Comparison of ENCODE assay signal across 22 mouse cellular contexts in the genomic region with DNA sequence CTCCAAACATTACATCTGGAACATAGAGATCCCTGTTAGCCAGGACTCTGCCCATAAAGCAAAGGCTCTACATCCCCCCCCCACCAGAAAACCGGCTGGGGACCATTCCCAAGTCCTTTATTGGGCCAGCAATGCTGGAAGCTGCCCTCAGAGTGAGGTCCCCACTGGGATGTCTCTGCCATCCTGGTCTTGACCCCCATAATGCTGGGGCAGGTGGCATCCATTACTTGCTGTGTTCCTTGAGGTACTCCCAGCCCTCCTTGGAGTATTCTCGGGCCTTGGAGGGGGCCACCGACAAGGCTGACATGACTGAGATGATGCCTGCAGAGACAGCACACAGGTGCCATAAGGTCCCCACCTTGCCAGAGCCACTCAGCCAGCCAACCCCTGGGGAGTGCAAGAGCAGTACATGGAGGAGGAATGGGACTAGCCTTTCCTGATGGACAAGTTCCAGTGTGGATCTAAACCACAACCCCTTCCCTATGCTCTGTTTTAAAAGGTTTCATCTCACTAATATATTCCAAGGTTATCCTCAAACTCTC. TPM values are rescaled to one million over a fixed set of nuclear protein-coding genes. Genes with fewer than 3 reads are reported as not detected.
A peak's percentile ranks its signal among the peaks of the same experiment; 100 is the strongest.
DNase-seq lines count a peak whose midpoint lies in the region; ATAC-seq and TF ChIP-seq lines count a peak whose summit lies in the region.
"Had no signal": no experiment of that assay in that cellular context is flagged by ENCODE, and none has a peak within 500 bp of the region (broad histone marks: within the 10 kb centered on the region; RNA-seq: fewer than 3 reads in every experiment).

No protein-coding gene starts in this region.

- no peak for TF ChIP-seq POLR2A in myocyte (IDR thresholded peaks at IDR 0.05; ENCODE audit: insufficient read length, low read depth)

- TF ChIP-seq EP300 in liver, postnatal 0 days (IDR thresholded peaks at IDR 0.05; ENCODE audit: low read depth) = no peak

- peaks cover 20% of the 10 kb centered on the region for H3K79me2 ChIP-seq in myocyte (ENCODE audit: control insufficient read depth, insufficient read depth)

- peak overlapping the region; percentile 88 for H3K4me2 ChIP-seq in liver, embryonic 12.5 days
- no peak overlapping the region for H3K4me2 ChIP-seq in liver, postnatal 0 days (ENCODE audit: low read depth, low read length)
- no peak overlapping the region for H3K4me2 ChIP-seq in neural tube, embryonic 13.5 days
- H3K4me2 ChIP-seq in neural tube, embryonic 15.5 days = no peak overlapping the region
- peak overlapping the region; percentile 93 for H3K4me2 ChIP-seq in myocyte (ENCODE audit: low read depth)

- H3ac ChIP-seq in myocyte (ENCODE audit: control insufficient read depth, insufficient read length) = no peak overlapping the region

- H3K9ac ChIP-seq in liver, embryonic 12.5 days = no peak overlapping the region
- H3K9ac ChIP-seq in liver, postnatal 0 days (replicated peaks) = no peak overlapping the region
- H3K9ac ChIP-seq in neural tube, embryonic 13.5 days = no peak overlapping the region
- H3K9ac ChIP-seq in neural tube, embryonic 15.5 days (replicated peaks) = no peak overlapping the region

- no peak overlapping the region for H3K4me3 ChIP-seq in liver, embryonic 12.5 days
- no peak overlapping the region for H3K4me3 ChIP-seq in liver, postnatal 0 days (ENCODE audit: low read depth, low read length)
- 0 out of 2 replicates have a peak overlapping the region, but pooled peaks have one; percentile 53 for H3K4me3 ChIP-seq in neural tube, embryonic 13.5 days
- no peak overlapping the region for H3K4me3 ChIP-seq in neural tube, embryonic 15.5 days (replicated peaks)
- H3K4me3 ChIP-seq in myocyte = no peak overlapping the region

- peaks cover 47% of the 10 kb centered on the region for H3K4me1 ChIP-seq in liver, embryonic 12.5 days
- peaks cover 29% of the 10 kb centered on the region for H3K4me1 ChIP-seq in liver, postnatal 0 days (ENCODE audit: insufficient read depth)
- peaks cover 34% of the 10 kb centered on the region for H3K4me1 ChIP-seq in neural tube, embryonic 13.5 days (replicated peaks)
- peaks cover 40% of the 10 kb centered on the region for H3K4me1 ChIP-seq in neural tube, embryonic 15.5 days

- peaks cover 58% of the 10 kb centered on the region for H3K36me3 ChIP-seq in liver, embryonic 12.5 days
- H3K36me3 ChIP-seq in liver, postnatal 0 days (replicated peaks; ENCODE audit: insufficient read depth, low read length) = peaks cover 49% of the 10 kb centered on the region
- peaks cover 52% of the 10 kb centered on the region for H3K36me3 ChIP-seq in neural tube, embryonic 13.5 days
- peaks cover 52% of the 10 kb centered on the region for H3K36me3 ChIP-seq in neural tube, embryonic 15.5 days
- H3K36me3 ChIP-seq in myocyte (ENCODE audit: control insufficient read depth, insufficient read depth) = peaks cover 34% of the 10 kb centered on the region

- H3K27me3 ChIP-seq in liver, embryonic 12.5 days (replicated peaks) = no peaks in the 10 kb centered on the region
- no peaks in the 10 kb centered on the region for H3K27me3 ChIP-seq in liver, postnatal 0 days (ENCODE audit: insufficient read depth, low read length)
- no peaks in the 10 kb centered on the region for H3K27me3 ChIP-seq in neural tube, embryonic 13.5 days
- H3K27me3 ChIP-seq in neural tube, embryonic 15.5 days (replicated peaks) = no peaks in the 10 kb centered on the region
- H3K27me3 ChIP-seq in myocyte (ENCODE audit: control insufficient read depth, insufficient read depth, insufficient read length) = no peaks in the 10 kb centered on the region
- H3K27me3 ChIP-seq: CH12.LX; embryonic facial prominence, embryonic 13.5 days; heart, embryonic 15.5 days; hindbrain, embryonic 12.5 days; midbrain, embryonic 13.5 days had no signal

- DNase-seq in heart, adult 11 months = peak; percentile 92
- no peak for DNase-seq in heart, adult 8-10 months (ENCODE audit: low spot score)
- no peak for DNase-seq in liver, postnatal 0 days
- DNase-seq: adrenal gland, postnatal 36 days; cerebellum, adult 8-10 months; gastrocnemius, postnatal 25 days; kidney, adult 9 months; kidney, postnatal 25 days; lung, postnatal 4 days; right cerebral cortex, adult 18-20 months; thymus, postnatal 14 days had no signal

- ATAC-seq in liver, embryonic 12.5 days = no peak
- no peak for ATAC-seq in liver, postnatal 0 days
- no peak for ATAC-seq in neural tube, embryonic 13.5 days (ENCODE audit: low read depth)
- ATAC-seq in neural tube, embryonic 15.5 days (ENCODE audit: low FRiP score) = no peak
- ATAC-seq in megakaryocyte progenitor cell, adult 5-6 weeks (replicated peaks; ENCODE audit: poor library complexity) = no peak
- ATAC-seq: forebrain, embryonic 14.5 days; midbrain, embryonic 13.5 days had no signal

- 82% methylated on average over 3 of the region's 3 CpGs for WGBS in liver, embryonic 12.5 days (ENCODE audit: insufficient replicate concordance)
- WGBS in liver, postnatal 0 days (ENCODE audit: insufficient replicate concordance) = 62% methylated on average over 3 of the region's 3 CpGs
- WGBS in neural tube, embryonic 13.5 days = 69% methylated on average over 3 of the region's 3 CpGs
- 72% methylated on average over 3 of the region's 3 CpGs for WGBS in neural tube, embryonic 15.5 days

- H3K27ac ChIP-seq in liver, embryonic 12.5 days = 0 out of 2 replicates have a peak overlapping the region, but pooled peaks have one; percentile 3
- H3K27ac ChIP-seq in liver, postnatal 0 days (ENCODE audit: low read depth) = no peak overlapping the region
- no peak overlapping the region for H3K27ac ChIP-seq in neural tube, embryonic 13.5 days (replicated peaks)
- H3K27ac ChIP-seq in neural tube, embryonic 15.5 days (replicated peaks) = no peak overlapping the region
- H3K27ac ChIP-seq: embryonic facial prominence, embryonic 13.5 days; hindbrain, embryonic 12.5 days; midbrain, embryonic 13.5 days had no signal

- no peaks in the 10 kb centered on the region for H3K9me3 ChIP-seq in liver, embryonic 12.5 days (replicated peaks)
- no peaks in the 10 kb centered on the region for H3K9me3 ChIP-seq in liver, postnatal 0 days (ENCODE audit: low read length)
- no peaks in the 10 kb centered on the region for H3K9me3 ChIP-seq in neural tube, embryonic 13.5 days
- H3K9me3 ChIP-seq in neural tube, embryonic 15.5 days (replicated peaks) = no peaks in the 10 kb centered on the region
- H3K9me3 ChIP-seq: embryonic facial prominence, embryonic 13.5 days; heart, embryonic 15.5 days; hindbrain, embryonic 12.5 days; midbrain, embryonic 13.5 days had no signal

- no peak for TF ChIP-seq CTCF in liver, postnatal 0 days (IDR thresholded peaks at IDR 0.05; ENCODE audit: low read depth)

RNA-seq across cellular contexts. Expression of a gene that starts 2.0 kb away (rescaled TPM):
- total RNA-seq in heart, adult 8-10 months (2022) = 100 to 1,000 TPM; 313 to 386 (median 356) TPM
- polyA plus RNA-seq in liver, embryonic 12.5 days (2016; fragmentation: Nextera tagmentation; extraction: Ambion mirVana) = 176 and 179 TPM in 2 replicates
- polyA plus RNA-seq in liver, postnatal 0 days (2015; fragmentation: Nextera tagmentation; extraction: Ambion mirVana) = 259 and 260 TPM in 2 replicates
- polyA plus RNA-seq in neural tube, embryonic 13.5 days (2015; fragmentation: Nextera tagmentation; extraction: Ambion mirVana) = 179 and 214 TPM in 2 replicates
- 205 and 212 TPM in 2 replicates for polyA plus RNA-seq in neural tube, embryonic 15.5 days (2015; fragmentation: Nextera tagmentation; extraction: Ambion mirVana)
- 587 TPM for polyA plus RNA-seq in myocyte (2012; fragmentation: generic; extraction: Trizol)
- 93.3 and 94.0 TPM in 2 replicates for total RNA-seq in megakaryocyte progenitor cell, adult 5-6 weeks (2015)
- 93.3 and 99.4 TPM in 2 replicates for total RNA-seq in megakaryocyte progenitor cell, adult 5-6 weeks (2017)

RNA-seq across cellular contexts. Expression of a gene that starts 5.6 kb away (rescaled TPM):
- 100 to 1,000 TPM; 697 to 769 (median 735) TPM for total RNA-seq in heart, adult 8-10 months (2022)
- polyA plus RNA-seq in liver, embryonic 12.5 days (2016; fragmentation: Nextera tagmentation; extraction: Ambion mirVana) = 1,562 and 1,574 TPM in 2 replicates
- polyA plus RNA-seq in liver, postnatal 0 days (2015; fragmentation: Nextera tagmentation; extraction: Ambion mirVana) = 1,436 and 1,479 TPM in 2 replicates
- 1,004 and 1,135 TPM in 2 replicates for polyA plus RNA-seq in neural tube, embryonic 13.5 days (2015; fragmentation: Nextera tagmentation; extraction: Ambion mirVana)
- 1,028 and 1,172 TPM in 2 replicates for polyA plus RNA-seq in neural tube, embryonic 15.5 days (2015; fragmentation: Nextera tagmentation; extraction: Ambion mirVana)
- polyA plus RNA-seq in myocyte (2012; fragmentation: generic; extraction: Trizol) = 3,746 TPM
- 1,504 and 1,580 TPM in 2 replicates for total RNA-seq in megakaryocyte progenitor cell, adult 5-6 weeks (2015)
- 2,239 and 2,669 TPM in 2 replicates for total RNA-seq in megakaryocyte progenitor cell, adult 5-6 weeks (2017)

RNA-seq across cellular contexts. Expression of a gene that starts 19.1 kb away (rescaled TPM):
- 100 to 1,000 TPM; 124 to 136 (median 125) TPM for total RNA-seq in heart, adult 8-10 months (2022)
- 61.7 and 65.4 TPM in 2 replicates for polyA plus RNA-seq in liver, embryonic 12.5 days (2016; fragmentation: Nextera tagmentation; extraction: Ambion mirVana)
- 29.8 and 31.9 TPM in 2 replicates for polyA plus RNA-seq in liver, postnatal 0 days (2015; fragmentation: Nextera tagmentation; extraction: Ambion mirVana)
- polyA plus RNA-seq in neural tube, embryonic 13.5 days (2015; fragmentation: Nextera tagmentation; extraction: Ambion mirVana) = 40.4 and 44.2 TPM in 2 replicates
- polyA plus RNA-seq in neural tube, embryonic 15.5 days (2015; fragmentation: Nextera tagmentation; extraction: Ambion mirVana) = 43.3 and 47.2 TPM in 2 replicates
- polyA plus RNA-seq in myocyte (2012; fragmentation: generic; extraction: Trizol) = 278 TPM
- 19.4 and 23.1 TPM in 2 replicates for total RNA-seq in megakaryocyte progenitor cell, adult 5-6 weeks (2015)
- total RNA-seq in megakaryocyte progenitor cell, adult 5-6 weeks (2017) = 68.8 and 83.6 TPM in 2 replicates

RNA-seq across cellular contexts. Expression of a gene that starts 20.4 kb away (rescaled TPM):
- total RNA-seq in heart, adult 8-10 months (2022) = under 1 TPM in 2 of 4 experiments, not detected in 2; 0.16 TPM
- 0.50 and 0.57 TPM in 2 replicates for polyA plus RNA-seq in liver, embryonic 12.5 days (2016; fragmentation: Nextera tagmentation; extraction: Ambion mirVana)
- 0.33 and 0.60 TPM in 2 replicates for polyA plus RNA-seq in liver, postnatal 0 days (2015; fragmentation: Nextera tagmentation; extraction: Ambion mirVana)
- 0.90 and 1.7 TPM in 2 replicates for polyA plus RNA-seq in neural tube, embryonic 13.5 days (2015; fragmentation: Nextera tagmentation; extraction: Ambion mirVana)
- polyA plus RNA-seq in neural tube, embryonic 15.5 days (2015; fragmentation: Nextera tagmentation; extraction: Ambion mirVana) = 1.4 and 1.6 TPM in 2 replicates
- 0.16 TPM for polyA plus RNA-seq in myocyte (2012; fragmentation: generic; extraction: Trizol)
- total RNA-seq in megakaryocyte progenitor cell, adult 5-6 weeks (2015) = 1.1 TPM in 1 of 2 replicates, not detected in the other
- 0.17 and 0.51 TPM in 2 replicates for total RNA-seq in megakaryocyte progenitor cell, adult 5-6 weeks (2017)
- total RNA-seq: gastrocnemius, postnatal 25 days had no signal

RNA-seq across cellular contexts. Expression of a gene that starts 23.0 kb away (rescaled TPM):
- 10 to 100 TPM; 55.6 to 70.7 (median 66.7) TPM for total RNA-seq in heart, adult 8-10 months (2022)
- 73.6 and 79.1 TPM in 2 replicates for polyA plus RNA-seq in liver, embryonic 12.5 days (2016; fragmentation: Nextera tagmentation; extraction: Ambion mirVana)
- polyA plus RNA-seq in liver, postnatal 0 days (2015; fragmentation: Nextera tagmentation; extraction: Ambion mirVana) = 27.0 and 28.4 TPM in 2 replicates
- polyA plus RNA-seq in neural tube, embryonic 13.5 days (2015; fragmentation: Nextera tagmentation; extraction: Ambion mirVana) = 104 and 136 TPM in 2 replicates
- polyA plus RNA-seq in neural tube, embryonic 15.5 days (2015; fragmentation: Nextera tagmentation; extraction: Ambion mirVana) = 95.9 and 103 TPM in 2 replicates
- polyA plus RNA-seq in myocyte (2012; fragmentation: generic; extraction: Trizol) = 58.9 TPM
- 58.8 and 59.6 TPM in 2 replicates for total RNA-seq in megakaryocyte progenitor cell, adult 5-6 weeks (2015)
- 79.6 and 88.1 TPM in 2 replicates for total RNA-seq in megakaryocyte progenitor cell, adult 5-6 weeks (2017)

Comparison
In these comparisons a context has a peak if more than half of its experiments do, and no peak if none do; other contexts are left out.
1. H3K4me2 ChIP-seq: peak in liver, embryonic 12.5 days (single experiment) and myocyte (single experiment); none in liver, postnatal 0 days (single experiment), neural tube, embryonic 13.5 days (single experiment) and neural tube, embryonic 15.5 days (single experiment).